Mouse (Mus musculus) CD4-positive helper T cell, adult 2 months (primary cell): ENCODE measurements around the gene Ppp1r9a.

Source experiments
- DNase-seq: peaks from one replicate; pipeline ENCODE4 v3.0.0-alpha.2; 2012; ENCODE audit warnings: low read depth, missing footprints, low spot score

Ppp1r9a gene

DNA sequence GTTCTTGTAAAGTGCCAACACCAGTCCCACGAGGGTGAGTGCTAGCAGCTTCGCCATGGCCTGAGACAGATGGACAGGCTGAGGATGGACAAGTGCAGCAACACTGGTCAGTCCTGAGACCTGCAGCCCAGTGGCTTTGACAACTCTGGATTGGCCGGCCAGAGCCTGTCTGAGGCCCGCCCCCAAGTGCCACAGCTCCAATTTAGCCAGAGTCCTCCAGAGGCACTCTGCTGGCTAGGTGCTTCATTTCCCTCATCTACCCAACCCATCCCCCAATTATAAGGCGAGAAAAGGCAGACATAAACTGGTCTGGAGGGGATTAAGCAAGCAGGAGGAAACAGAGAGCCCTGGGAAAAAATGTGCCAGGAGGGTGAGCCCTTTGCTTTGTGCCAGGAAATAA lies 291.0 kb downstream of the Ppp1r9a start, which contains the start of gene Pon1:
TSS of gene Pon1 (minus strand) at position 254 of the 400 bp plus-strand sequence.
- no peak for DNase-seq

DNA sequence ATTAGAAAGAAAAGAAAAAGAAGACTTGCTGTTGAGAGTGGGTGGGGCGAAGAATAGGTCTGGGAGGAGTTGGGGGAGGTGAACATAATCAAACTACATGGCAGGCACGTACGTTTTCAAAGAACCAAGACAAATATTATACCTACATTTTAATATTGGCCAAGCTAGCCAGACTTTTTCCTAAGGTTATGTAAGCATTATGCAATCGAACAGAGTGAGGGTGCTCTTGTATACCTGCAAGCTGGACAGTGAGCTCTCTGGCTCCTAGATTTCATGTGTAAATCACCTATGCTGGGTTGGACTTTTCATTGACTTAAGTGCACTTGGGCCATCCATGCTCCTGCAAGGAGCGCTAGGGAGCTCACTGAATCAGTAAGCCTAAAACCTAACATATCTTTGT lies 295.9 kb downstream of the Ppp1r9a start:
- no peak for DNase-seq

DNA sequence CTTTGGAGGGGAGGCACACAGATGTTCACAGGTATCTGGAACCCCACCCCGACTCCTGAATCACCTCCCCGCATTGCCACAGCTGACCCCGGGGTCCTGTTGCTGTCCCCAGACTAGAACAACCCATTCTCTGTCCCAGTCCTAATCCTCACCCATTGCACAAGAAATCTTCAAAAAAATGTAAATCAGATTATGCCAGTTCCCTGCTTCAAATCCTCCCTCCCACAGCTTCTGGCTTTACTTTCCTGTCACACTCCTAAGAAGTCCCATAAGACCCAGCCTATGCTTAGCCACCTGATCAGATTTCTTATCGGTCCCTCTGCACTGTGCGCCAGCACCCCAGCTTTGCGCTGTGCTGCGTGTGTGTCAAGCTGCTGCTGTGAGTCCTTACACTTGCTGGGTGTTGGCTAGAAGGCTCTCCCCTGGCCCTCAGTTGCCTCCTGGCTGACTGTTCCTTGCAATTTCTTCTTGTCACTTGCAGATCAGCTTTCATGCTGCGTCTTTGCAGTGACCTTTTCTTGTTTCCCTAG lies 296.7 kb downstream of the Ppp1r9a start:
- no peak for DNase-seq

DNA sequence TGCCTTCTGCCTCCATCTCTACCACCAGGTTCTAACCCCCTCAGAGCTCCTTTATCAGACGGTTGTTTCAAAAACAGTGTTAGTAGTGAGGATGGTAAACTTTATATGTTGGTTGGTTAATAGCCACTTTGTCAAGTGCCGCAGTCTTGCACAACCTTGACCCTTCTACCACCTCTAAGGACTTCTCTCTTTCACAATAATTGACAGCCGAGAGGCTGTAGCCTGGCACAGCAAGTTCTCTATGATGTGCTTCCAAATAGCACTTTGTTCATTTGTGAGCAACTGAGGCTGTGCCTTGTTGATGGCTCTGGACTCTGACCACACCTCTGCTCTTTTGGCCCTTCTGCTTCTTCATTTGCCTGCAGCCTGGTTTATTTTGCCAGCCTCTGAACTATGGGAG lies 297.2 kb downstream of the Ppp1r9a start:
- no peak for DNase-seq

DNA sequence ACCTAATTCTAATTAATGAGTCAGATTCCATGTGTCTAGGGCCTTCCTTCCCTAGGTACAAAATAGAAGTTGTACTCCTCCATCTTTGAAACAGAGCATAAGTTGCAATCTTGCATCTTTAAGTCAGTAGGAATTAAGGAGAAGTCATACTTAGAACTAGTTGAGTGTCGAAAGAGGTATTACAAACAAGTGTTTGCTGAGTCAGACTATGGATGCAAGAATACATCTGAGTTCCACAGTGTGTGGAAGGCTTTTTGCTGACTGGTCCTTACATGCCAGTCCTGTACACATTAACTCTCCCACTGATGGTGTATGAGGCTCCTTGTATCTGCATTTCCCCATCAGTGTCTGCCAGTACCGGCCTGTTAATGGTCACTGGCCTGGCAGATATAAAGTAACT lies 305.1 kb downstream of the Ppp1r9a start:
- no peak for DNase-seq
